Mouse (Mus musculus) hematopoietic stem cell, adult 5-6 weeks (primary cell): ENCODE data around the gene Emc8. TPM values are rescaled to one million over a fixed set of nuclear protein-coding genes. Genes with fewer than 3 reads are reported as not detected.

Experiments used
- ATAC-seq, 2 experiments: fragments of 125-278 bp in 1 of 2; replicated peaks in 1 of 2; 2 replicates each; pipeline ENCODE4 v1.8.0; 2016 to 2017; ENCODE audit warnings: inconsistent platforms in 2 of 2, mild to moderate bottlenecking in 2 of 2, moderate number of reproducible peaks in 2 of 2, low read depth in 1 of 2, moderate TSS enrichment in 1 of 2; ENCODE audit not compliant: low FRiP score in 2 of 2, poor library complexity in 2 of 2, severe bottlenecking in 2 of 2, insufficient read depth in 1 of 2, low TSS enrichment in 1 of 2
- total RNA-seq: library from RNA; stranded (forward); fragments of 172-1452, 232-1000 nt; gene quantifications from 2 replicates; pipeline ENCODE4 v1.2.3, GENCODE M21; 2017

The Emc8 gene
- total RNA-seq, 1 experiment from 2014 or later: 34.8 TPM

DNA sequence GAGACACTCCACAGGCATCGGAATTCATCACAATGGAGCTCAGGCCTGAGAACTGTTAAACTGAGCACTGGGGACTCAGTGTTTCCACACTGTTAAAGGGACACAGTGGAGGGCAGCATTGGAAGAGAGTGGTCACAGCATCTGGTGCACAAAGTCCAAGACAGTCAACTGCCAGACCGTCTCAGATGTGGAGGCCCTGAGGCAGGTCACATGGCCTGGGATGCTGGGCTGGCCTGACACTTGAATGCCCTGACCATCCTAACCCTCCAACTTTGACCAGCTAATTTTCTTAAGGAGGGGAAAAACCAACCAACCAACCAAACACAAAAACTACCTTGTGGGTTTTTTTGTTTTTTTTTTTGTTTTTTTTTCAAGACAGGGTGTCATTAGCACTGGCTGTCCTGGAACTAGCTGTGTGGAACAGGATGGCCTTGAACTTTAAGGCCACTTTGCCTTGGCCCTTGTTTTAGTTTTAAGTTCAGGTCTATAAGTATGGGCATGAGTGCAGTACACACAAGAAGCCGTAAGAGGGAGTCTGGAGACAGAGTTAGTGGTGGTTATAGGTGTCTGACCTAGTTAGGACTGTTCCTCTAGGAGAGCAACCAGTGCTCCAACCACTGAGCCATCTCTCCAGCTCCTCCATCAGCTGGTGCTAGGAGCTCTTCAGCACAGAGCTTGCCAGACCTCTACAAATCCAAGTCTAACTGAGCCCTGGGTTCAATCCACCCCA lies 2.5 kb downstream of the Emc8 start:
- ATAC-seq: no peak

DNA sequence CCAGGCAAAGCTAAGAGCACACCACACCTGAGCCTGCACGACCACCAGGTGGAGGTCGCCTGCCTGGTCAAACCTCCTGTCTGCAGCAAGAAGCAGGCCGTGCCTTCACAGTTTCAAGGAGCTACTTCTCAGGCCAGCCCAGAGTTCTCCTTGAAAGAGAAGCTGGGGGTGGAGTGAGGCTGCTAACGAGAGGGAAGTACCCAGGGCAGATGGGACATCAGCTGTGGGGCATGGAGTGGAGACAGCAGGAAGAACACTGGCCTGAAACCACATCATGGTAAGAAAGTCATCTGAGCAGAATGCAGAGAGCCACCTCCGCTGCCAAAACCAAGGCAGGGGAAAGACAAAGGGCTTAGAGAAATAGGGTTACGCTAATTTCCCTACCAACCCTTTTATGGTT lies 3.8 kb downstream of the Emc8 start:
- ATAC-seq: peak; percentile 12 to 22; a peak in 1 of 4 replicates

GRCm38 (mm10) chr8:120657415-120657814 lies 11.0 kb downstream of the Emc8 start:
- ATAC-seq: no peak

DNA sequence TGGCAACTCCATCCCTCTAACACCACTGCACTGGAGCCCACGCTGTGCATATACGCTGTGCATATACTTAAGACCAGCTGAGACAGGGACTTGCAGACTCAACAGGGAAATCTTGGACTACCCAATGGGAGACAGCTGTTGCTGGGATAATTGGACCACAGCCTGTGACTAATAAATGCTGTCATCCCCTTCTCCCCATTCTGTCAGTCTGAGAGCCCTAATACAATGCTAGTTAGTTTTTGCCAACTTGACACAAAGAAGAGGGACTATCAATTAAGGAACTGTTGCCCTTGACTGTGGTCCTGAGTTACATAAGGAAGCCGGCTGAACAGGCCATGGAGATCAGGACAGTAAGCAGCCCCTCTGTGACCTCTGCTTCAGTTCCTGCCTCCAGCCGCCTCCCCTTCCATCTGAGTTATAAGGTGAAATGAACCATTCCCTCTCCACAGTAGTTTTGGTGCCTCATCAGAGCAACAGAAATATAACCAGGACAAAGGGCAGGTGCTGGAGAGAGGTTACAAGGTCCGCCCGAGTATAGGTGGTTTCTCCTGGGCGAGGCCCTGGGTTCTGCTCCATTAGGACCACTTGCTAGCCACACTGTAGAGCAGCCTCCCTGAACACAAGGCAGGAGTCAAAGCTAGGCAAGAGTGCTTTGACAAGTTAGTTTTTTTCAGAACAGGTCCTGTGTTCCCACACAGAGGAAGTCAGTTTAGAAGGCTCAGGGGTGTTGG lies 11.9 kb downstream of the Emc8 start:
- ATAC-seq: no peak

GRCm38 (mm10) chr8:120647532-120647931 lies 20.8 kb downstream of the Emc8 start, which contains the start of gene 1190005I06Rik:
1190005I06Rik (minus strand) TSS chr8:120647632.
- ATAC-seq: no peak

DNA sequence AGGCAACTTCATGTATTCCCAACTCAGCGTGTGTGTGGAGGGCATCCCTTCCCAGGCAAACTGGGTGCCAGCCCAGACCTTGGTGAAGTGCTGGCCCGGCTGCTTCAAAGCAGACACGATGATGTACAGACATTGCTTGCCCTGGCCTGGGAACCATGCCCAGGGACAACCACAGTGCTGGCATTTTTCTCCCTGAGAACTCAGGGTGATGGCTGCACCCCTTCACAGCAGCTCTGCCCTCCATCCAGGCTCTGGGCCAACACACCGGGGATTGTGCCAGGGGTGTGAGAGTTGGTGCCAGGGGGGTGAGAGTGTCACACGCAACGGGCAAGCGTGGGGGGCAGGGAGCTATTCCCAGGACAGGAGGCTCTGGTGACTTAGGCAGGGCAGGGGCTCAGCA lies 23.7 kb downstream of the Emc8 start:
- peak in 1 of 2 experiments; percentile 37; a peak in 1 of 4 replicates for ATAC-seq

- no peak for ATAC-seq
These were observed 26.2 kb downstream of the Emc8 start for GRCm38 (mm10) chr8:120642031-120642662.

- 0 out of 4 replicates have a peak, but pooled peaks of 1 of the 2 experiments have one; percentile 9 for ATAC-seq
These were observed 27.1 kb downstream of the Emc8 start for GRCm38 (mm10) chr8:120641245-120641644.

DNA sequence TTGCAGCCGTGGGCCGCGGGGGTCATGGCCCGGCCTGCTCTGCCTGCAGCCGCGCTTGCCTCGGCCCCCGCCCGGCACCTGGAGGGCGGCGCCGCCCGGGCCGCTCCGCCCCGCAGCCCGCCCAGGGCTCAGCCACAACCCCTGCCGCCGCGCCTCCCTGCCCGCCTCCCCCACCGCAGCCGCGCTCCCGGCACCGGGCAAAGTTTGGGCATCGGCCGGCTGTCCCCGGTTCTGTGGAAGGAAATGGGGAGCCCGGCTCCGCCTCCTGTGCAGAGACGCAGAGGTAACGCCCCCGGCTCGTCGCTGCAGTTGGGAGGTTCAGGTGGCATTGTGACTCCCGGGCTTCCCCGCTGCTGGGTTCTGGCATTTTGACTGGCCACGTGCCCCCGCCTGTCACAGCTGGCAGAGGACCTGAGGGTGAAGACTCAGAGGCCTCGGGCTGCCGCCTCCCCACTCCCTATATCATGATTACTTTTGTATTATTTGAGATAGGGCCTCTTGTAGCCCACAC lies 34.0 kb downstream of the Emc8 start:
- ATAC-seq: peak; percentile 63 to 72

DNA sequence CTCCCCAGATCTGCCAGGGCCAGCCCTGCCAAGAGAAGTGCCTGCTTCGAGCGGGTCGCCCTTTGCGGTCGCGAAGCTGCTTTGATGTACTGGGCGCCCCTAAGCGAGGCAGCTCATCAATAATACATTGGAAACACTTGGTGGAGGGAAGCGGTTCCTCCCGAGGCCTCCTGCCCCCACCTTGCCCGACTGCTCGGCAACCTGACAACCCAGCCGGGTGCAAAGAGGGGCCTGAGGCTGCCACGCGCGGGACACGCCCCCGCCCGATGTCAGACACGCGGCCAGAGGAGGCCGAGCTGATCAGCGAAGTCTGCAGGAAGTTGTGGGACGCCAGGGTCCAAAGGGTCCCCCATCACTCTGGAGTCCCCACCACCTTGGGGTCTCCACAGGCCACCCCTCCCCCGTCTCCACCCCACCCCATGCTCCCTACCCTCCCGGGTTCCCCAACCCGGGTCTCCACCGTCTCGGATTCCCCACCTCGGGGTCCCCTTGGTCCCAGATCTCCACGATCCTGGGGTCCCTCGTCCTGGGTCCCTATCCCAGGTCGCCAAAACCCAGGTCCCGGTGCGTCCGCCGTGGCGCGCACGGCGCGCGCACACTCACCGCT lies 34.6 kb downstream of the Emc8 start:
- ATAC-seq: peak; percentile 17 to 23; a peak in 2 of 4 replicates

GRCm38 (mm10) chr8:120632969-120633664 lies 35.3 kb downstream of the Emc8 start:
- ATAC-seq: no peak

- no peak for ATAC-seq
These were observed 36.7 kb downstream of the Emc8 start for GRCm38 (mm10) chr8:120631441-120632375.

GRCm38 (mm10) chr8:120630848-120631247 lies 37.5 kb downstream of the Emc8 start:
- ATAC-seq: no peak

- no peak for ATAC-seq
These were observed 38.3 kb downstream of the Emc8 start for GRCm38 (mm10) chr8:120630031-120630430.

- no peak for ATAC-seq
These were observed 41.1 kb downstream of the Emc8 start for GRCm38 (mm10) chr8:120627298-120627697.

DNA sequence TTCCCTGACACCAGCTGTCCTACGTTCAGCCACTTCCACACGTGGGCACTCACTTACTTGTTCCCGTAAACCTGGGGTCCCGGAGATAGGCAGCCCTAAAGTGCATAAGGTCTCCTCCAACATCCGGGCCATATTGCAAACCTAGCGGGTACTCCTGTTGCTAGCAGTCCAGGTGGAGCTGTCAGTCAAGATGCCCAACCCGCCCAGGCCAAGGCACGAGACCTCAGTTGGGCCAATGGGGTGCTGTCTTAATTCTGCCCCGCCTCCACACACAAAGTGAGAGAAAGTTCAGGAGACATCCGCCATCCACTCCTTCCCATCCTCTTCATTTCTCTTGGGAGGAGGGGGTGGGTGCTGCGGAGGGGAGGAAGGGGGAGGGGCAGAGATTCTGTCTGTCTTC lies 41.9 kb downstream of the Emc8 start:
- no peak for ATAC-seq
